Mouse (Mus musculus): ENCODE measurements at regions not wholly inside any gene's neighbourhood (a gene's known extent, or its start where the extent isn't known, plus 50 kb on each side); places are given as distances from the start of the nearest gene placed in this dataset.
A peak's percentile ranks its signal among the peaks of the same experiment; 100 is the strongest.

GRCm38 (mm10) chr6:100517662-100518061 is 153.3 kb downstream of the Shq1 start:
- intact Hi-C loops (cut with DNase I; ENCODE audit: low total_unique reads) = loop anchor here (5.0 to 10.0 kb wide), 2 partner anchors 613 to 715 kb away; no protein-coding TSS in a partner anchor
- no peak for DNase-seq

DNA sequence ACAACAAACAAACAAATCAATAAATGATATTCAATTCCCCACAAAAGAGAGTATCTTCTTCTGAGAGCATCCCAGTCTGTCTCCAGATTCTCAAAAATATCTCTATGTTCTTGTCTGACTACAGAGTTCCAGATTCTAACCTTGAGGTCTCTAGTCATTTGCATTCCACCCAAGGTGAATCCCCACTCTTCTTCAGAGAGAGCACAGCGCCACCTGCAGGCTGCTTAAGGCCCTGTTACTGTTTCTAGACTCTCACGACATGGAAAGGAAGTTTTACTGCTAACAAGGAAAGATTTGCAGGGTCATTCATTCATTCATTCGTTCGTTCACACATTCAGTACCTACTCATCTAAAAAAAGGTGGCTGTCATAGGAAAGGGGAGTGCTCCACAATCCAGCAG is 158.3 kb downstream of the Shq1 start:
- DNase-seq = no peak
- intact Hi-C loops (cut with DNase I; ENCODE audit: low total_unique reads) = loop anchor here (10.0 kb wide), 1 partner anchor 608 kb away; no protein-coding TSS in a partner anchor

- no peak for DNase-seq
- intact Hi-C loops (cut with DNase I; ENCODE audit: low total_unique reads) = loop anchor here (10.0 kb wide), 1 partner anchor 606 kb away; no protein-coding TSS in a partner anchor
These were observed 160.3 kb downstream of the Shq1 start for GRCm38 (mm10) chr6:100510676-100511075.

GRCm38 (mm10) chr6:100505506-100506247 is 165.3 kb downstream of the Shq1 start:
- no peak for DNase-seq
- intact Hi-C loops (cut with DNase I; ENCODE audit: low total_unique reads) = no loop called here

- DNase-seq = peak; percentile 27
- intact Hi-C loops (cut with DNase I; ENCODE audit: low total_unique reads) = no loop called here
These were observed 167.8 kb downstream of the Shq1 start for GRCm38 (mm10) chr6:100502961-100503782.

DNA sequence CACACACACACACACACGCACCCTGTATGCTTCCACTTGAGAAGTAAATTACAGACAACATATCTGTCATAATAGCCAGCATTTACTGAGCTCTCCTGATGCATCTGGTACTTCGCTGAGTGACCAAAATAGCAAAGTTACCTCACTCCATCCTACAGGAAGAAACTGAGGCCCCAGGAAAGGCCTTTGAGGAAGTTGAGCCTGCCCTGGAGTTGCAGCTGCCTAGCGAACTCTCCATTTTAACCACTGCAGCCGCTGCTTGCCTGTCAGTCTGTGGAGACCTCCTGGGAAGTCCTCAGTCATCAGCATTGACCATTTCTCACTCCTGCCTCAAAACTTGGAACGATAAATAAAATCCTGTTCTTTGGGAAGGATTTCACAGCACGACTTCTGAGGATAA is 168.8 kb downstream of the Shq1 start:
- intact Hi-C loops (cut with DNase I; ENCODE audit: low total_unique reads) = no loop called here

DNA sequence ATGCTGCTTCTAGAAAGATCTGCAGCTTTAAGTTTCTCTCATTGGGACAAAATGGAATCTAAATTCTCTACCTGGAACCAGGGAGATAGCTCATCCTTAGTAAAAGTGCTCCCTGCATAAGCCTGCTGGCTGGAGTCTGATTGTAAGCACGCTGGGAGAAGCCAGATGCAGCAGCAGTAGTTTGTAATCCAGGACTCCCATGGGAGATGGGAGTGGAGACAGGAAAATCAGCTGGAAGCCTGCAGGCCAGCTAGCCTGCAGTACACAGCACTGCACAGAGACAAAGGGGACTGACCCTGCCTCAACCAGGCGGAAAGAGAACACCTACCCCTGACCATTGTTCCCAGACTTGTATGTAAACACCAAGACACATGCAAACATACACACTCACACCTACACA is 170.2 kb downstream of the Shq1 start:
- intact Hi-C loops (cut with DNase I; ENCODE audit: low total_unique reads) = no loop called here

More for the DNA sequence above, 168.8 kb downstream of the Shq1 start:
- DNase-seq = no peak

DNA sequence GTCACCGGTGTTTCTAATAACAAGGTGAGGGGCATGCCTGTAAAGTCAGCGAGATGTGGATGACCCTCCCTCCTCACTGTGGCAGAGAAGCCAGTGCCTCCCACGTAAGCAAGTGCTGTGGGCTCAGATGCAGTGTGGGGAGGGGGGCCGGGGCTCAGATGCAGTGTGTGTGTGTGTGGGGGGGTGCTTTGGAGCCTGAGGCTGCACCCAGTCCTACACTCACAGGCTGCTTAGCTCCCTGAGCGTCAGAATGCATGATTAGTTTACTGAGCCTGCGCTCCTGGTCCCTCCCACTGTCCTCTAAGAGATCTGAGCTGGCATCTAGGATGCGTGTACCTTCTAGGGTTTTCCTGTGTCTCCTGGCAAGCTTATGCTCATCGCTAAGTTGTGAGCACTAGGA is 170.9 kb downstream of the Shq1 start:
- DNase-seq = no peak
- intact Hi-C loops (cut with DNase I; ENCODE audit: low total_unique reads) = no loop called here

More for the DNA sequence above, 170.2 kb downstream of the Shq1 start:
- DNase-seq = peak; percentile 16

DNA sequence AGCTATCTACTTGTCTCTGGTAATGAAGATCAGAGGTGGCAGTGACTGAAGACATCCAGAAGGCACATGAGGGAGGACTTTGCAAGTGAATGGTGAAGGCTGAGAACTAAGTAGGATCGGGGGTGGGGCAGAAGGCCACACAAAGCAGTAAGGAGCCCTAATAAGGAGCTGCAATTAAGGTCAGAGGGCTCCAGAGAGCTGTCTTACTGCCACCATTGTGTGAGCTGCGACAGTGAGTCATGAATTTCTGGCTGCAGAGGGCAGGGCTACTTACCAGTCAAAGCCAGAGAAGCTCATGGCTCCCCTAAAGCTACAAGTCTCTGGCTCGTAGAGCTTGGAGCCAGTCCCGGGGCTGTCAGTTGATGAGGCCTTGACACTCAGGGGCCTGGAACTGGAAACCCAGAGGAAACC is 172.1 kb downstream of the Shq1 start:
- intact Hi-C loops (cut with DNase I; ENCODE audit: low total_unique reads) = no loop called here

GRCm38 (mm10) chr6:100498126-100498525 is 172.8 kb downstream of the Shq1 start:
- intact Hi-C loops (cut with DNase I; ENCODE audit: low total_unique reads) = no loop called here
- DNase-seq = no peak

More for the DNA sequence above, 172.1 kb downstream of the Shq1 start:
- no peak for DNase-seq

- intact Hi-C loops (cut with DNase I; ENCODE audit: low total_unique reads) = no loop called here
- DNase-seq = no peak
These were observed 174.8 kb downstream of the Shq1 start for GRCm38 (mm10) chr6:100496135-100496534.

- peak; percentile 21 for DNase-seq
- intact Hi-C loops (cut with DNase I; ENCODE audit: low total_unique reads) = no loop called here
These were observed 175.8 kb downstream of the Shq1 start for GRCm38 (mm10) chr6:100495131-100495530.

GRCm38 (mm10) chr6:100493558-100493957 is 177.4 kb downstream of the Shq1 start:
- intact Hi-C loops (cut with DNase I; ENCODE audit: low total_unique reads) = no loop called here

DNA sequence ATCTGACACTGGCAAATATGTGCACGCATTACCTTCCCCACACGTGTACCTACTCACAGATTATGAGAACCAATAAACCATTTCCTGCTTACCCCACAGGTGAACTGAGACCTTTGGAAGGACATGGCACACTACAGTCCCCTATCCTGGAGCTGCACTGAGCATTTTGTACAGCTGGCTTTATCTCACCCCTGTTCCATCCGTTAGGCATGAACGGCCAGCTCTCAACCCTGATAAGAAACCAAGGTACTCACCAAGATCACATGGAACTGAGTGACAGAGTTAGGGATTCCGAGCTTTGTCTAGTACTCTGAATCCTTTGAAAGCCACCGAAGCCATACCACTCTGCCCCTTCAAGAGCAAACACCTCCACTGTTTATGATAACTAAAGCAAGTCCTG is 179.1 kb downstream of the Shq1 start:
- intact Hi-C loops (cut with DNase I; ENCODE audit: low total_unique reads) = no loop called here
- DNase-seq = no peak

More at GRCm38 (mm10) chr6:100493558-100493957, 177.4 kb downstream of the Shq1 start:
- no peak for DNase-seq

DNA sequence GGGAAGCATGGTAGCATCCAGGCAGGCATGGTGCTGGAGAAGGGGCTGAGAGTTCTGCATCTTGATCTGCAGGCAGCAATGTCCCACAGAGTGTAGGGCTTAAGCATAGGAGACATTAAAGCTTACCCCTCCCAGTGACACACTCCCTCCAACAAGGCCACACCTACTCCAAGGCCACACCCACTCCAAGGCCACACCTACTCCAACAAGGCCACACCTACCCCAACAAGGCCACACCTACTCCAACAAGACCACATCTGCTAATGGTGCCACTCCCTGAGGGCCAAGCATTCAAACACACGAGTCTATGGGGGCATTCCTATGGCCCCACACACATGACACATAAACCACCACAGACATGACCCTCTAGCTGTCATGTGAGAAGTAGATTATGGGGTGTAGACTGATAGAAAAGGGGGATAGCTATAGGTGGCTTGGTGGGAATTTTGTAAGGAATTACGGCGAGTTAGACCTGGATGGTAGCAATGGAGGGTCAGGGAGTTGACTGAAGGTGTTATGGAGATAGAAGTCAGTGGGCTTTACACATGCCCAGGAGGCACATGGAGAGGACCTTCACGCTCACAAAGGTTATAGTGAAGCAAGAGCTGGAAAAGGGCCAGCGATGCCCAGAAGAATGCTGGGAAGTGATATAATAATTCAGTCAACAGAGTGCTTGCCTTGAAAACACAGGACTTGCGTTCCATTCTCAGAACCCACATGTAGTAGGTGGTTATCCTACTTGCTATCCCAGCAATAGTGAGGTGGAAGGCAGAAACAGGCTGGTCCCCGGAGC is 179.8 kb downstream of the Shq1 start:
- intact Hi-C loops (cut with DNase I; ENCODE audit: low total_unique reads) = no loop called here
- no peak for DNase-seq

DNA sequence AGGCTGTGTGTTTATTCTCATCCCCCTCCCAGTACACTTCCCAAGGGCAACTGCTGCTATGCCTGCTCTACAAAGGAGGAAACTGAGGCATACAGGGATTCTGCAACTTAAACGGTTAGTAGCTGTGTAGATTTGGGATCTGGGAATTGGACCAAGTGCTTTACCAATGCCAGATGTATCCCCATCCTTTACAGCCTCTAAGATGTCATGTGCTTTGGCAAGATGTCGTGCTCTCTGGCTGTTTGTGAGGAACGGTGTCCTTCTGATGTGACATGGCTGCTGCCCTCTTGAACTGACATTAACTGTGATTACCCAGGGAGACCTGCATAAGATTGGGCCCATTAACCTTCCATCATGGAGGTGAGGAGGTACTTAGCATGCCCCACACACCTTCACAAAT is 187.1 kb downstream of the Shq1 start:
- DNase-seq = no peak
- intact Hi-C loops (cut with DNase I; ENCODE audit: low total_unique reads) = no loop called here

GRCm38 (mm10) chr6:100483084-100483810 is 187.7 kb downstream of the Shq1 start:
- DNase-seq = peak; percentile 21
- intact Hi-C loops (cut with DNase I; ENCODE audit: low total_unique reads) = no loop called here

DNA sequence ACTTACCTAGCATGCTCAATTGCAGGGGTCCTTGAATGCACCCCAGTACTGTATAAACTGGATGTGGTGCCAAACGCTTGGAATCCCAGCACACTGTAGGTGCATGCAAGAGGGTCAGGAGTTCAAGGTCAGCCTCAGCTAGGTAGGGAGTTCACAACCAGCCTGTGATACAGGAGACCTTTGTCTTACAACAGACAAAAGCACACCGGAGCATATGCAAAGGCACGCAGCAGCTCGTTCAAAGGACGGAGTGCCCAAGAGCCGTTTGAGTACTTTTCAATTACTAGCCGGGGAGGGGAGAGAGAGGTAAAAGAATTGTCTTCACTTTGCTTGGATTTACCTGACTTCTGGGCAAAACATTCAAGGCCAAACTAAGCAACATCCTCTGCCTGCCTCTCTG is 188.4 kb downstream of the Shq1 start:
- intact Hi-C loops (cut with DNase I; ENCODE audit: low total_unique reads) = no loop called here
- DNase-seq = no peak

DNA sequence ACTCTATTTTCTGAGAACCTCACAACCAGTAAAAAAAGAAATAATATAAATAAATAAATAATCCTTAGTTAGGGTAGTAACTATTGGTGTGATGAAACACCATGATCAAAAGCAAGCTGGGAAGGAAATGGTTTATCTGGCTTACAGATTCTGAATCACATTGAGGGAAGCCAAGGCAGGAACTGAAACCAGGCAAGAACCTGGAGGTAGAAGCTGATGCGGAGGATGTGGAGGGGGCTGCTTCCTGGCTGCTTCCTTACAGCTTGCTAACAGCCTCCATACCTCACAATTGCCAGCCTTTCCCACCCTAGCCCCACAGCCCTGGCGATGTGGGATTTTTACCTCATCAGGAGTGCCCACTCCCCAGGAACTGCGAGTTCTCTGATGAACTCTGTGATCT is 190.4 kb downstream of the Shq1 start:
- DNase-seq = no peak
- intact Hi-C loops (cut with DNase I; ENCODE audit: low total_unique reads) = no loop called here
